8 mouse cellular contexts compared by ENCODE assay signal in the genomic region with DNA sequence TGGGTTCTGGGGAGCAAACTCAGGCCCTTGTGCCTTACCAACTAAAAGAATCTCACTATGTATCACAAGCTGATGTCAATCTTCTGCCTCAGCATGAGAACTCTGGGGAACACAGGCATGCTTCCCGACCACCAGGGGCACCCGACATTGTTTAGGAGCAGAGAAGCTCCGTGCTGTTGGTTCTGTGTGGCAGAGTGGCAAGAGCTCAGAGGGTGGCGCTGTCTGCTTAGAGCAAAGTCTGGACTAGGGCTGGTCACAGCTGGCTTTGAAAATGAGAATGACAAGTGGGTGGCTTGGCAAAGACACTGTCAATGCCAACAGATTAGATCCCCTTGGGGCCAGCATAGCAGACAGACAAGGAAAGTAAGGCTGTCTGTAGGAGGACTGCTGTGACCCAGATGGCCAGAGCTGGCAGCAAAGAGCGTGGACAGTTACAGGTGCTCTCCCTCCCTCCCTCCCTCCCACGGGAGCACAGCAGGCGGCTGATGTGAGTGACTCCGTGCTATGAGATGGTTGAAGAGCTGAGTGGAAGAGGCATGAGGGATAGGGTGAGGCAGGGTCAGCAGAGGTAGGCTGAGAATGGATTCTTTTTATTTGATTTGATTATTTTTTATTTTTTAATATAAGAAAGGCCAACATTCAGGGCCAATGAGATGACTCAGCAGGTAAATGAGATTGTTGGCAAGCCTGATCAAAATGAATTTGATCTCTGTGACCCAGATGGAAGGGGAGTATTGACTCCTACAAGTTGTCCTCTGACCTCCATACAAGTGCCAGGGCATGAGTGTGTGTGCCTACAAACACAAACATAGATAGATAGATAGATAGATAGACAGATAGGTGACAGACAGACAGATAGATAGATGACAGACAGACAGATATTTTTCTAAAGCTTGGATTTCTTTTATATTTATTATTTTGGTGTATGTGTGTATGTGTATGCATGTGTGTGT. TPM values are rescaled to one million over a fixed set of nuclear protein-coding genes. Genes with fewer than 3 reads are reported as not detected.
DNase-seq lines count a peak whose midpoint lies in the region; ATAC-seq and TF ChIP-seq lines count a peak whose summit lies in the region.

No protein-coding gene starts in this region.

- no peak overlapping the region for H3K27ac ChIP-seq in kidney, adult 2 months (ENCODE audit: insufficient read depth, low read depth, low read length)
- no peak overlapping the region for H3K27ac ChIP-seq in kidney, embryonic 16.5 days (ENCODE audit: low read length)
- no peak overlapping the region for H3K27ac ChIP-seq in intestine, embryonic 15.5 days

- no peak for TF ChIP-seq POLR2A in kidney, adult 2 months (IDR thresholded peaks at IDR 0.05; ENCODE audit: low read depth, low read length)

- H3K27me3 ChIP-seq in kidney, adult 2 months (replicated peaks; ENCODE audit: control insufficient read depth, insufficient read depth, low read length): no peaks in the 10 kb centered on the region
- no peaks in the 10 kb centered on the region for H3K27me3 ChIP-seq in kidney, embryonic 16.5 days (ENCODE audit: insufficient read depth, low read length)
- peaks cover 31% of the 10 kb centered on the region for H3K27me3 ChIP-seq in E14TG2a.4 (ENCODE audit: insufficient read depth, low read length)
- H3K27me3 ChIP-seq in intestine, embryonic 15.5 days (replicated peaks): peaks cover 10% of the 10 kb centered on the region; the same call in 1 of the 2 replicates

- no peak for ATAC-seq in kidney, embryonic 16.5 days (ENCODE audit: low FRiP score, low TSS enrichment)
- ATAC-seq in frontal cortex, adult (ENCODE audit: low TSS enrichment): no peak
- no peak for ATAC-seq in intestine, embryonic 15.5 days

- H3K4me2 ChIP-seq in kidney, embryonic 16.5 days (replicated peaks; ENCODE audit: low read depth, low read length): no peak overlapping the region
- no peak overlapping the region for H3K4me2 ChIP-seq in intestine, embryonic 15.5 days (replicated peaks)

- DNase-seq in kidney, adult 2 months: no peak
- peak; percentile 17 for DNase-seq in 3T3-L1 (ENCODE audit: low read depth, low spot score)
- peak; percentile 10 for DNase-seq in embryo, embryonic 9.5 days (ENCODE audit: extremely low spot score)
- no peak for DNase-seq in urinary bladder, postnatal 10 days (ENCODE audit: low spot score)

- H3K4me1 ChIP-seq in kidney, adult 2 months (ENCODE audit: control insufficient read depth, insufficient read depth, low read length): no peaks in the 10 kb centered on the region
- no peaks in the 10 kb centered on the region for H3K4me1 ChIP-seq in kidney, embryonic 16.5 days (ENCODE audit: insufficient read depth, low read length)
- H3K4me1 ChIP-seq in E14TG2a.4 (replicated peaks; ENCODE audit: low read depth, low read length): peaks cover 24% of the 10 kb centered on the region
- H3K4me1 ChIP-seq in intestine, embryonic 15.5 days (replicated peaks): 0 out of 2 replicates have a peak, but pooled peaks cover 3% of the 10 kb centered on the region

- H3K9ac ChIP-seq in kidney, embryonic 16.5 days (replicated peaks; ENCODE audit: low read length): no peak overlapping the region
- no peak overlapping the region for H3K9ac ChIP-seq in intestine, embryonic 15.5 days

- 17% methylated on average over 8 of the region's 8 CpGs for whole genome bisulfite sequencing in kidney, adult 2 months
- 11% methylated on average over 8 of the region's 8 CpGs for WGBS in kidney, embryonic 16.5 days
- WGBS in intestine, embryonic 15.5 days: 18% methylated on average over 8 of the region's 8 CpGs

- H3K9me3 ChIP-seq in kidney, embryonic 16.5 days (ENCODE audit: low read length): no peaks in the 10 kb centered on the region
- no peaks in the 10 kb centered on the region for H3K9me3 ChIP-seq in E14TG2a.4 (ENCODE audit: low read length)
- no peaks in the 10 kb centered on the region for H3K9me3 ChIP-seq in intestine, embryonic 15.5 days

- TF ChIP-seq CTCF in kidney, adult 2 months (conservative IDR thresholded peaks at IDR 0.05; ENCODE audit: insufficient read depth, insufficient read length, low read depth, low read length): peak; percentile 65
- TF ChIP-seq CTCF in E14TG2a.4 (conservative IDR thresholded peaks at IDR 0.05; ENCODE audit: low read length): peak; percentile 23

- no peak overlapping the region for H3K4me3 ChIP-seq in kidney, adult 2 months (ENCODE audit: insufficient read depth, low read depth, low read length)
- H3K4me3 ChIP-seq in kidney, embryonic 16.5 days (ENCODE audit: low read length): no peak overlapping the region
- no peak overlapping the region for H3K4me3 ChIP-seq in E14TG2a.4 (replicated peaks; ENCODE audit: low read length)
- no peak overlapping the region for H3K4me3 ChIP-seq in intestine, embryonic 15.5 days (replicated peaks)

- H3K36me3 ChIP-seq in kidney, adult 2 months (ENCODE audit: control insufficient read depth, insufficient read depth, low read length): no peaks in the 10 kb centered on the region
- H3K36me3 ChIP-seq in kidney, embryonic 16.5 days (ENCODE audit: insufficient read depth, low read length): no peaks in the 10 kb centered on the region
- no peaks in the 10 kb centered on the region for H3K36me3 ChIP-seq in E14TG2a.4 (ENCODE audit: insufficient read depth, low read length)
- no peaks in the 10 kb centered on the region for H3K36me3 ChIP-seq in intestine, embryonic 15.5 days

RNA-seq across cellular contexts. Expression of a gene that starts 26.0 kb away (rescaled TPM):
- 16.2 and 18.1 TPM in 2 replicates for polyA plus RNA-seq in kidney, adult 2 months (2012; rRNA removed)
- polyA plus RNA-seq in kidney, embryonic 16.5 days (2015; fragmentation: Nextera tagmentation; extraction: Ambion mirVana): 7.4 and 10.4 TPM in 2 replicates
- polyA plus RNA-seq in intestine, embryonic 15.5 days (2015; fragmentation: Nextera tagmentation; extraction: Ambion mirVana): 4.8 and 5.5 TPM in 2 replicates

RNA-seq across cellular contexts. Expression of a gene that starts 27.3 kb away (rescaled TPM):
- polyA plus RNA-seq in kidney, adult 2 months (2012; rRNA removed): 0.39 and 1.0 TPM in 2 replicates
- 0.26 and 1.0 TPM in 2 replicates for polyA plus RNA-seq in kidney, embryonic 16.5 days (2015; fragmentation: Nextera tagmentation; extraction: Ambion mirVana)
- 0.29 and 0.35 TPM in 2 replicates for polyA plus RNA-seq in intestine, embryonic 15.5 days (2015; fragmentation: Nextera tagmentation; extraction: Ambion mirVana)

RNA-seq across cellular contexts. Expression of a gene that starts 55.9 kb away (rescaled TPM):
- 0.64 and 3.5 TPM in 2 replicates for polyA plus RNA-seq in kidney, adult 2 months (2012; rRNA removed)
- polyA plus RNA-seq in kidney, embryonic 16.5 days (2015; fragmentation: Nextera tagmentation; extraction: Ambion mirVana): 0.12 TPM in 1 of 2 replicates, not detected in the other
- polyA plus RNA-seq in intestine, embryonic 15.5 days (2015; fragmentation: Nextera tagmentation; extraction: Ambion mirVana): 0.28 and 0.40 TPM in 2 replicates

RNA-seq across cellular contexts. Expression of a gene that starts 56.5 kb away (rescaled TPM):
- polyA plus RNA-seq in kidney, adult 2 months (2012; rRNA removed): 11.6 and 14.3 TPM in 2 replicates
- 24.5 and 27.5 TPM in 2 replicates for polyA plus RNA-seq in kidney, embryonic 16.5 days (2015; fragmentation: Nextera tagmentation; extraction: Ambion mirVana)
- 30.1 and 33.9 TPM in 2 replicates for polyA plus RNA-seq in intestine, embryonic 15.5 days (2015; fragmentation: Nextera tagmentation; extraction: Ambion mirVana)

Comparison
In these comparisons a context has a peak if more than half of its experiments do, and no peak if none do; other contexts are left out.
1. DNase-seq: peak in 3T3-L1 (single experiment) and embryo, embryonic 9.5 days (single experiment); none in kidney, adult 2 months (single experiment) and urinary bladder, postnatal 10 days (single experiment).